Mouse (Mus musculus): Measurements from ENCODE around the gene Mapk6. TPM values are rescaled to one million over a fixed set of nuclear protein-coding genes. Genes with fewer than 3 reads are reported as not detected.
A peak's percentile ranks its signal among the peaks of the same experiment; 100 is the strongest.

The Mapk6 gene
- total and polyA plus RNA-seq, 3 experiments: 19.6 to 91.0 (median 44.1) TPM

- Histone ChIP-seq H3K27me3 (ENCODE audit: control insufficient read depth in 1 of 2, insufficient read depth in 2 of 2, low read length in 2 of 2) (no peaks in the 10 kb centered on the region), H3K79me2 (ENCODE audit: control insufficient read depth, insufficient read depth, low read length, poor library complexity) (no peaks in the 10 kb centered on the region), H3K9ac (ENCODE audit: control insufficient read depth, low read depth, low read length, poor library complexity, severe bottlenecking) (peak overlapping the region; percentile 66), H3K4me1 (ENCODE audit: control insufficient read depth in 1 of 2, insufficient read depth in 2 of 2, low read length in 2 of 2) (peaks cover 6 to 27% of the 10 kb centered on the region in 2 experiments), H3K9me3 (replicated peaks; ENCODE audit: insufficient read depth, low read length) (no peaks in the 10 kb centered on the region), H3K4me3 (ENCODE audit: control insufficient read depth in 1 of 2, insufficient read depth in 1 of 2, low read depth in 2 of 2, low read length in 2 of 2) (peak overlapping the region; percentile 41 to 62), H3K36me3 (ENCODE audit: control insufficient read depth in 1 of 2, insufficient read depth in 2 of 2, low read length in 2 of 2) (peaks cover 0 to 24% of the 10 kb centered on the region in 2 experiments; a peak in 2 of 4 replicates), H3K27ac (ENCODE audit: control insufficient read depth, low read depth, low read length) (peak overlapping the region; percentile 60)
- peak; percentile 86 for DNase-seq (ENCODE audit: low read depth, low spot score)
- TF ChIP-seq MEF2A (IDR thresholded peaks at IDR 0.05; ENCODE audit: extremely low read depth, insufficient replicate concordance, low read depth, low read length, poor library complexity, severe bottlenecking) (no peak), MAX (IDR thresholded peaks at IDR 0.05; ENCODE audit: low read length) (no peak), RCOR1 (IDR thresholded peaks at IDR 0.05; ENCODE audit: low read depth, low read length) (no peak), KAT2A (conservative IDR thresholded peaks at IDR 0.05; ENCODE audit: low read depth, low read length) (no peak), USF1 (IDR thresholded peaks at IDR 0.05; ENCODE audit: low read depth, low read length) (no peak), ZMIZ1 (IDR thresholded peaks at IDR 0.05; ENCODE audit: low read depth, low read length) (no peak), CTCF (IDR thresholded peaks at IDR 0.05 in 2 of 3, conservative IDR thresholded peaks at IDR 0.05 in 1 of 3; ENCODE audit: control insufficient read depth in 1 of 3, insufficient read depth in 1 of 3, low read depth in 2 of 3, low read length in 3 of 3, poor library complexity in 1 of 3, severe bottlenecking in 1 of 3) (peak in 2 of 3 experiments; percentile 60 to 84; a peak in 4 of 6 replicates), GATA1 (IDR thresholded peaks at IDR 0.05; ENCODE audit: low read depth, low read length) (no peak), POLR2AphosphoS5 (IDR thresholded peaks at IDR 0.05; ENCODE audit: borderline replicate concordance, low read depth, low read length) (no peak), MYB (IDR thresholded peaks at IDR 0.05; ENCODE audit: low read depth, low read length) (no peak), CHD2 (IDR thresholded peaks at IDR 0.05; ENCODE audit: low read length) (no peak), GABPA (IDR thresholded peaks at IDR 0.05; ENCODE audit: low read depth, low read length) (no peak), BHLHE40 (IDR thresholded peaks at IDR 0.05; ENCODE audit: borderline replicate concordance, low read depth, low read length) (no peak), TBP (IDR thresholded peaks at IDR 0.05; ENCODE audit: low read depth, low read length) (0 out of 2 replicates have a peak, but pooled peaks have one; percentile 28), SMC3 (IDR thresholded peaks at IDR 0.05; ENCODE audit: low read depth, low read length) (peak; percentile 83), UBTF (IDR thresholded peaks at IDR 0.05; ENCODE audit: borderline replicate concordance, insufficient read depth, low read depth, low read length) (no peak), MAFK (IDR thresholded peaks at IDR 0.05; ENCODE audit: borderline replicate concordance, low read depth, low read length) (no peak), SIN3A (IDR thresholded peaks at IDR 0.05; ENCODE audit: low read length) (peak; percentile 59; the same call in 1 of the 2 replicates), TCF12 (IDR thresholded peaks at IDR 0.05; ENCODE audit: low read depth, low read length) (no peak), TAL1 (IDR thresholded peaks at IDR 0.05; ENCODE audit: low read length) (no peak), ETS1 (IDR thresholded peaks at IDR 0.05; ENCODE audit: low read depth, low read length) (peak; percentile 10; the same call in 1 of the 2 replicates), JUND (IDR thresholded peaks at IDR 0.05; ENCODE audit: low read depth, low read length) (no peak), NELFE (IDR thresholded peaks at IDR 0.05; ENCODE audit: low read depth, low read length) (no peak), ZC3H11A (IDR thresholded peaks at IDR 0.05; ENCODE audit: low read depth, low read length) (peak; percentile 47; the same call in 1 of the 2 replicates), E2F4 (IDR thresholded peaks at IDR 0.05; ENCODE audit: borderline replicate concordance, low read depth, low read length) (no peak), ELF1 (IDR thresholded peaks at IDR 0.05; ENCODE audit: low read depth, low read length) (no peak), POLR2A (IDR thresholded peaks at IDR 0.05; ENCODE audit: control insufficient read depth in 1 of 2, insufficient read depth in 1 of 2, low read depth in 1 of 2, low read length in 2 of 2, poor library complexity in 1 of 2) (no peak), RAD21 (IDR thresholded peaks at IDR 0.05; ENCODE audit: low read depth, low read length) (peak; percentile 78), POLR2AphosphoS2 (IDR thresholded peaks at IDR 0.05; ENCODE audit: low read length) (no peak), USF2 (IDR thresholded peaks at IDR 0.05; ENCODE audit: borderline replicate concordance in 1 of 2, insufficient read depth in 1 of 2, low read depth in 1 of 2, low read length in 2 of 2) (no peak), ZKSCAN1 (IDR thresholded peaks at IDR 0.05; ENCODE audit: low read depth, low read length) (no peak), HCFC1 (IDR thresholded peaks at IDR 0.05; ENCODE audit: low read depth, low read length) (no peak), NRF1 (IDR thresholded peaks at IDR 0.05; ENCODE audit: insufficient read depth, low read depth, low read length, poor library complexity, severe bottlenecking) (no peak), MYC (IDR thresholded peaks at IDR 0.05; ENCODE audit: low read depth, low read length) (no peak), ZNF384 (IDR thresholded peaks at IDR 0.05; ENCODE audit: low read depth, low read length) (no peak), MAZ (IDR thresholded peaks at IDR 0.05; ENCODE audit: low read depth, low read length) (no peak), EP300 (IDR thresholded peaks at IDR 0.05; ENCODE audit: low read depth in 1 of 2, low read length in 2 of 2) (no peak)
Observed at GRCm38 (mm10) chr9:75434172-75434793, 24.5 kb upstream of the Mapk6 start.
